Mouse (Mus musculus): ENCODE results near the gene Cib1.

Gene Cib1

GRCm38 (mm10) chr7:80233799-80234198 is 1.2 kb upstream of the Cib1 start:
- in situ Hi-C loops (cut with MseI, MboI): no loop called here

- in situ Hi-C loops (cut with MseI, MboI): no loop called here
Observed at GRCm38 (mm10) chr7:80231971-80232488, 583 bp downstream of the Cib1 start.

GRCm38 (mm10) chr7:80230196-80230595 is 2.4 kb downstream of the Cib1 start:
- in situ Hi-C loops (cut with MseI, MboI): no loop called here

- in situ Hi-C loops (cut with MseI, MboI): no loop called here
Observed at GRCm38 (mm10) chr7:80227065-80227464, 5.5 kb downstream of the Cib1 start.

- in situ Hi-C loops (cut with MseI, MboI): no loop called here
Observed at GRCm38 (mm10) chr7:80221179-80221750, 11.3 kb downstream of the Cib1 start.

GRCm38 (mm10) chr7:80220237-80220797 is 12.3 kb downstream of the Cib1 start:
- in situ Hi-C loops (cut with MseI, MboI): no loop called here

GRCm38 (mm10) chr7:80218666-80219065 is 13.9 kb downstream of the Cib1 start:
- in situ Hi-C loops (cut with MseI, MboI): no loop called here

GRCm38 (mm10) chr7:80216566-80216965 is 16.0 kb downstream of the Cib1 start:
- in situ Hi-C loops (cut with MseI, MboI): no loop called here

- in situ Hi-C loops (cut with MseI, MboI): no loop called here
Observed at GRCm38 (mm10) chr7:80215398-80215797, 17.2 kb downstream of the Cib1 start.

- in situ Hi-C loops (cut with MseI, MboI): loop anchor here in 1 of 2 experiments (5.0 kb wide), 1 partner anchor 52 kb away; no protein-coding TSS in a partner anchor
Observed at GRCm38 (mm10) chr7:80214459-80214858, 18.2 kb downstream of the Cib1 start.

- in situ Hi-C loops (cut with MseI, MboI): loop anchor here in 1 of 2 experiments (5.0 kb wide), 1 partner anchor 51 kb away; no protein-coding TSS in a partner anchor
Observed at GRCm38 (mm10) chr7:80213604-80214003, 19.0 kb downstream of the Cib1 start.

- in situ Hi-C loops (cut with MseI, MboI): loop anchor here in 1 of 2 experiments (5.0 kb wide), 1 partner anchor 49 kb away; no protein-coding TSS in a partner anchor
Observed at GRCm38 (mm10) chr7:80210982-80211381, 21.6 kb downstream of the Cib1 start.

GRCm38 (mm10) chr7:80209669-80210068 is 22.9 kb downstream of the Cib1 start:
- in situ Hi-C loops (cut with MseI, MboI): loop anchor here in 1 of 2 experiments (5.0 kb wide), 1 partner anchor 47 kb away; no protein-coding TSS in a partner anchor

- in situ Hi-C loops (cut with MseI, MboI): no loop called here
Observed at GRCm38 (mm10) chr7:80208738-80209430, 23.7 kb downstream of the Cib1 start.

GRCm38 (mm10) chr7:80208026-80208642 is 24.5 kb downstream of the Cib1 start:
- in situ Hi-C loops (cut with MseI, MboI): no loop called here

GRCm38 (mm10) chr7:80207314-80207731 is 25.3 kb downstream of the Cib1 start:
- in situ Hi-C loops (cut with MseI, MboI): no loop called here

- in situ Hi-C loops (cut with MseI, MboI): no loop called here
Observed at GRCm38 (mm10) chr7:80205705-80206589, 26.7 kb downstream of the Cib1 start.

- in situ Hi-C loops (cut with MseI, MboI): no loop called here
Observed at GRCm38 (mm10) chr7:80204961-80205360, 27.7 kb downstream of the Cib1 start.

- in situ Hi-C loops (cut with MseI, MboI): no loop called here
Observed at GRCm38 (mm10) chr7:80204362-80204761, 28.3 kb downstream of the Cib1 start.

GRCm38 (mm10) chr7:80203638-80204096 is 28.9 kb downstream of the Cib1 start:
- in situ Hi-C loops (cut with MseI, MboI): no loop called here

GRCm38 (mm10) chr7:80202961-80203360 is 29.7 kb downstream of the Cib1 start:
- in situ Hi-C loops (cut with MseI, MboI): no loop called here
